Mouse (Mus musculus): ENCODE measurements around the gene Cdk15. TPM values are rescaled to one million over a fixed set of nuclear protein-coding genes. Genes with fewer than 3 reads are reported as not detected.
A peak's percentile ranks its signal among the peaks of the same experiment; 100 is the strongest.

The Cdk15 gene
- total RNA-seq, 2 experiments from 2014 or later, result 0.65 to 1.0 TPM

DNA sequence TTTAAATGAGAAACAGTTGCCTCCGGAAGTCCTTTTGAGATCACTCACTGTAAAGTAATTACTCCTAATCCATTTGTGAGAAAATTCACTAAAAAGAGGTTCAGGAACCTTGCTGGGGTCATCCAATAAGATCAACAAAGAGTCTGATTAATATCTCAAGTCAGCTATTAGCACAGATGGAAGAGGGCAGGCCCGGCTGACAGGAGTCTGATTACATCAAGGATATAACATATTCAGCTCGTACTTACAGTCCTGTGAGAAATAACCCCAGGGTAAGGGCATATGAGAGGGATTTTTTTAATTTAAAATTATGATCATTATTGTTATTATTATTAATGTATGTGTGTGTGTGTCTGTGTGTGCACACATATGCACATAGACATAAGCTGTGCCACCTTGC, 15.5 kb downstream of the Cdk15 start:
- no peak for DNase-seq (ENCODE audit: low spot score in 2 of 2)

DNA sequence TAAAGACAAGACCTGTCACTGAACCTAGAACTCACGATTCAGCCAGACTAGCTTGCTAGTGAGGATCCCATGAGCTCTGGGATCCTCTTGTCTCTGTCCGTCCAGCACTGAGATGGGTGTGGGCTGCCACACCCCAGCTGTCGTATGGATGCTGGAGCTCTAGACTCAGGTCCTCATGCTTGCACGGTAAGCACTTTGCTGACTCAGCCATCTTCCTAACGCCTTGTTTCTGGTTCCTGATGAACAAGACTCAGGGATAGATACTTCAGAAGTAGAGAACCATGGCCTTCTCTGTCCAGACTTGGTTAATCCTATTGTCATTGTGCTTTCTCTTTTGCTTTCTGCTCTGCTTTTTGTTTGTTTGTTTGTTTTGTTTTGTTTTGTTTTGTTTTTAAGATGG, 29.2 kb downstream of the Cdk15 start:
- no peak for DNase-seq (ENCODE audit: low spot score in 2 of 2)

DNA sequence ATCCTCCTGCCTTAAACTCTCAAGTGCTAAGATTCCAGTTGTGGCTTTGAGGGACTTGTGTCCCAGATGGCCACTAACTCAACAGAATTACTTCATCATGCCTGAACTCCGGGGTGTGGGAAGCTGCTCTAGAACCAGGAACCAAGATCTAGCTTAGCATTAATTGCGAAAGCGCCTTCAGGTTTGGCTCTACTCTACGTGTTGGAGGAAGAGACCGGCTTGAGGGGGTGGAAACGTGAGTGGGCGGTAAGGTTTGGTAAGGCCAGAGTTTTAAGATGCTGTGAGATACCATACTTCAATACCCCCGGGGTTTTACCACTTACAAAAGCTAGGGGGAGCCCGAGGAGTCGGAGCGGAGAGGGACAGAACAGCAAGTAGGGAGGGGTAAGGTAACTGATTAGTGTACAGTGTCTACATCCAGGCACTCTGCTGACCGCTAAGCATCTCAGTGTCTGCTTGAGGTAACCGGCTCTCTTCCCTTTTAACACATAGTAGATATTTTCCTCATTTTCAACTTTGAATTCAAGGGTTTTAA, 29.7 kb downstream of the Cdk15 start:
- no peak for DNase-seq (ENCODE audit: low spot score in 2 of 2)

DNA sequence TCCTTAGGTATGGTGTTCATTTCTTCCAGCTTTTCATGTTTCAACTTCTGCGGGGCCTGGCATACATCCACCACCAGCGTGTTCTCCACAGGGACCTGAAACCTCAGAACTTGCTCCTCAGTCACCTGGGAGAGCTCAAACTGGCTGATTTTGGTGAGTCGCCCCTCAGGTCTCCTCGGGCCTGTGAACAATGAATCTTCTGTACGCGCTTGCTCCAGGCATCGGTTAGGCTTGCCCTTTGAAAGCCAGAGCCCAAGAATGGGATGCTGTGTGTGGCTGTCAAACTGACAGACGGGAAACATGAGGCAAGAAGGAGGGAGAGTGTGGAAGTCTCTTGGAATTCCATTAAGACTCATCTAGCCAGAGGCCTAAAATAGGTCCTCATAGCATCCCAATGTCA, 31.0 kb downstream of the Cdk15 start:
- DNase-seq (ENCODE audit: low spot score in 2 of 2), result no peak

DNA sequence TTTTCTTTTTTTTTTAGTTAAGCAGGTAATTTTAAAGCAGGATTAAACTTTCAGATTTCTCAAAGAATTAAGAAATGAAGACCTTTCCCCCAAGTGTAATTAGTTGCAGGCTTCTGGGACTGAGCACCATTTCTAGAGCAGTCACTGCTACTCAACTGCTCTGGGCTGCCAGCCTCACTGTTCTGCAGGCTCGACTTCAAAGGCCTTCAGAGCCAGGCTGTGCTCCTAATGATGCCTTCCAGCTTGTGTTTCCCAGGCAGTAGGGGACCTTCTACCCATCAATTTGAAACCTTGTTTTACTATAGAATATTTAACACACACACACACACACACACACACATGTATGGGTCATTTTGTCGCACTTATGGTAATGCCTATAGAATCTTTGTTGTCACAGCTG, 34.9 kb downstream of the Cdk15 start:
- DNase-seq (ENCODE audit: low spot score in 2 of 2), result no peak

DNA sequence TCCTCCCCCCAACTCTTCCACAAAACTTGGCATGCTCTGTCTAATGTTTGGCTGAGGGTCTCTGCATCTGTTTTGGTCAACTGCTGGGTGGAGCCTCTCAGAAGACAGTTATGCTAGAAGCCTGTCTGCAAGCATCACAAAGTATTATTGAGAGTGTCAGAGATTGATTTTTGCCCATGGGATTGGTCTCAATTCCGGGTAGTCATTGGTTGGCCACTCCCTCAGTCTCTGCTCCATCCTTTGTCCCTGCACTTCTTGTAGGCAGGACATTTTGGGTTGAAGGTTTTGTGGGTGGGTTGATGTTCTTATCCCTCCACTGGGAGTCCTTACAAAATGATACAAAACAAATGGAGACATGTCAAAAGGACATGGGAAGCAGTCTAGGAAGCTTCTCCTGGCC, 39.1 kb downstream of the Cdk15 start:
- DNase-seq (ENCODE audit: low spot score in 2 of 2), result no peak

DNA sequence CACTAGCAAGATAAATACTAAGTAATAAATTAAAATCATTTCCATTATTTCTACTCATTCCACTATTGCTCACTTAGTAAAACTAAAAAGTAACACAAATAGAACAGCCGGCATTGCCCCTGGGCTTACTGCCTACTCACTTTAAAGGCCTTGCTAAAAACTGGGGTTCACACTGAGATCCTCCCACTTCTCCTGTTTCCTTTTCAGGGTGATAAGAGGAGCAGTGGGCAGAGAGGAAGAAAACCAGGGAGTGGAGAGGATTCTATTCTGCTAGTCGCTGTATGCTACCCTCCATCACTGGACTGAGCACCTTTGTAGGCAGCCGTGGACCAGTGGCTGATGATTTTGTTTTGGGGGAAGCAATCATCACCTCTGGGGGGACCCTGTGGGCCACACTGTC, 40.5 kb downstream of the Cdk15 start:
- no peak for DNase-seq (ENCODE audit: low spot score in 2 of 2)

DNA sequence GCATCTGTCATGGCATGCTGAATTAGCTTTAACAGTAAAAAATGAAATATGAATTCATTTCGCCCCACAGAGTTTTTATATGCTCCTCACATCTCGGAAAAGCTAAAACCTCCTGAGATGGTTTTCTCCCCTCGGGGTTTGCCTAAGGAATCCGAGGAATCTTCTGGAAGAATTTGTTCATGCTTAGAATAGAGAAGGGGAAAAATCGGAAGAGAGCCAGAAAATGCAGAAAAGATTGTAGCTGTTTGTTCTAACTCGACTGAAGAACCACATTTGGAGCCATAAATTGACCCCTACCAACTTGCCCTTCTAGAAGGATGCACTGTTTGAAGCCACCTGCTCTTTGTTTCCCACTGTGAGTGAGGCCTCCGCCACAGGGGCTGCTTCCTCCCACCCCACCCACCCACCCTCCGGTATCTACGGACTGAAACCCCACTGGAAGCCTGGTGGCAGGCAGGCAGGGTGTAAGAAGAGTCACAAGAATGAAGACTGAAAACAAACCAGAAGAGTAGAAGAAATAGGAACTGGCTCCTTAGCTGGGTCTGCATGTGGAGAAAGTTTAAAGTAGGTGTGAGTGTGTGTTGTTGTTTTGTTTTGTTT, 41.9 kb downstream of the Cdk15 start:
- DNase-seq (ENCODE audit: low spot score in 2 of 2), result no peak

DNA sequence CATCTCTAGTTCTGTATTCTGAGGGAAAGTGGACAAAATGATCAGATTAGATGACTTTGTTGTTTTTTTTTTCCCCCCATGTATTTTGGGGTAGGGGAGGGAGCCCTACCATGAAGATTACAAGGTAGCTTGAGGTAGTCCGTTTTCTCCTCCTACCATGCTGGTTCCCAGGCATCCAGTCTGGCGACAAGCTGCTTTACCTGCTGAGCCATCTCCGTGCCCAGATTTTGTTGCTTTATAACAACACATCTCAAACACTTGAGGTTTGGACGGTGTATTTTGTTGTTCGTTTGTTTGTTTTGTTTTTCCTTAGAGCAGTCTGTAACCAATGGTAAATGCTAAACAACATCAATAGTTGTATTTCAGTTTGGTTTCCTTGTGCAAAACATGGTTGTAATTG, 50.6 kb downstream of the Cdk15 start:
- DNase-seq (ENCODE audit: low spot score in 2 of 2), result no peak

DNA sequence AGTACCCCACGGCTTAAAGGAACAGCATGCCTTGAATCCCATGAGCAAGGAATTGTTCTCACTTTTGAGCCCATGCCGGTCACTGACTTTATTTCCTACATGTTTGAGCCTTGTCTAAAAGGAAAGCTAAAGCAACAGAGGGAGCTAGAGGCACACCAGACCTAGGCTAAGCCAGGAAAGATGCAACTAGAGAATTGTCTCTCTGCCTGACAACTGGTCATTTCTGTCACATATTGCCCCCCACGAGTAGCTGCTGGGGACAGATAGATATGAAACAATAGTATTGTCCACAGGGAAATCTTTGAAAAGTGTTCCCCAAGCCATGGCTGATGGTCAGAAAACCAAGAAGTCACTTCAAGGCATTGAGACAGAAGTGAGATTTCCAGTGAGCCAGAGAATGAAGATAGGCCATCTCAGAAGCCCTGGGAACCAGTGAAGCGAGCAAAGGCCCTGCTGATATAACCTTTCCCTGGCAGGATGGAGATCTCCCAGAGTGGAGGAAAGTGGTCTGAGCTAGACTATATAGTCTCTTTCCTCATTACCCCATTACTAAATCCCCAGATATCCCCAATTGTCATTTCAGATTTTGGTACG, 54.7 kb downstream of the Cdk15 start:
- no peak for DNase-seq (ENCODE audit: low spot score in 2 of 2)

DNA sequence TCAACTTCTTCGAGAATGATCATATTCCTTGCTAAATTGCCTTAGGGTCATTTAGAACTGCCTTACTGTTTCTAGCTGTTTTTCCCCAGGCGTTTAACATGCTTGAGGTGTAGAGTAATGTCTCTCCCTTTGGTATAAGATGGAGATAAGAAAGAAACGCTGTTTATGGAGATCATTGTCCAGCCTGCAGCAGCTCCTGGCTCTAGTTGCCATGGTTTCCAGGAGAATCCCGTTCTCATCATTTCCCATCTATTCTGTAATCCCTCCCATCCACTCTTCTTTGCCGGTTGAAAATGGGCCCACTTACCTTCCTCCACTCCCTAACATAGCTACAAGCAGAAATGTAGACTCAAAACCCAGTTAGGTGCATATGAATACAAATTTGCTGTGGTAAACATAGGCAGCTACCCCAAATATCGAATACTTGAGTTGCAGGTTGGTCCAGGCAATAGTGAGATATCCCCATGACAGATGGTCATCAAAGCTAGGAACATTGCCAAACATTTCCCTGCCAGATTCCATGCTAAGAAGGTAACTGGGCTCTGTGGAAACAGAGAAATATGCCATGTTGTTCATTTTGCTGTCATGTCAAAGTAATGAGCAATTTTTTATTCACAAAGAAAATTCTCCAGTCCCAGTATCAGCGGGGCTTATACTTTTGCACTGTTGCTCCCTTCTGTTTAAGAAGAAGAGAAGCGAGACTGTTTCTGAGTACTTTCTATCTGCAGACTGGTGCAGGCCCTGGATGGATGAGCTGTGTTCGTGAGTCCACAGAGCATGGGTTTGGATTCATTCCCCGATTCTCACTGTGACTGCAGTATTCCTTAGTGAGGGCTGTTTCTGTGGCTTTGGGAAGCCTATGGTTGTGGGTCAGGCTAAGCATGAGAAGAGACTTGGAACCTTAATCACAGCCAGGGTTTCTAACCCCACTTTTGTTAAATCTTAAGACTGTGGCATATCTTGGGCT, 55.8 kb downstream of the Cdk15 start:
- DNase-seq (ENCODE audit: low spot score in 2 of 2), result no peak

DNA sequence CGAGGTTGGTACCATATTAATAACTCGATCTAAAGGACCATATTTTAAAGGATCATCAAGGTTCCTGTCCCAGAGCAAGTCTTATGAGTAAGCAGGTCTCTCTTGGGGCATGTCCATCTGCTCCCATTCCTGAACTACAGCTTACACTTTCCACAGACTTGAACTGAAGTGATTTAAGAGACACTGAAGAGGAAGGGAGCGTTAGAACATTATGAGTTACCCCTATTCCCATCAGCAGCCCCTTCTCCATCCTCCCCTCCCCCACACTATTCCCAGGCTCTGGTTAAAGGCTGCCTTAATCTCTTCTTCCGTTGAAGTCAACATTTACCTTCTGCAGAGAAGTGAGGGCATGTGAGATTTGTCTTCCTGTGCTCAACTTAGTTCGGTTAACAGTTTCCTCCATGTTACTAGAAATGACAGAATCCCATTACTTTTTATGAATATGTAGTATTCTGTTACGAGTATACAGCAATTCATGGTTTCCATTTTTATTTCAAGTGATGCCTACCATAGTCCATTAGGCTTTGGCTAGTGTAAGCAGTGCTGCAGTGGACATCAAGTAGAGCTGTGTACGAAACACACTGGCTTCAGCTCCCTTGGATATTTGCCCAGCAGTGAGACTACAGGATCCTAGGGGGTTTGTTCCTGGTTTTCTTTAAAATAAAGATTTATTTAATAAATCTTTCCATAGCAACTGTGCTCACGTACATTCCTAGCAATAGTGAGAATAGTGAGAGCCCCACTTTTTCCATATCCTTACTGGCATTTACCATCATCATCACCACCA, 56.6 kb downstream of the Cdk15 start:
- DNase-seq (ENCODE audit: low spot score in 2 of 2), result no peak

DNA sequence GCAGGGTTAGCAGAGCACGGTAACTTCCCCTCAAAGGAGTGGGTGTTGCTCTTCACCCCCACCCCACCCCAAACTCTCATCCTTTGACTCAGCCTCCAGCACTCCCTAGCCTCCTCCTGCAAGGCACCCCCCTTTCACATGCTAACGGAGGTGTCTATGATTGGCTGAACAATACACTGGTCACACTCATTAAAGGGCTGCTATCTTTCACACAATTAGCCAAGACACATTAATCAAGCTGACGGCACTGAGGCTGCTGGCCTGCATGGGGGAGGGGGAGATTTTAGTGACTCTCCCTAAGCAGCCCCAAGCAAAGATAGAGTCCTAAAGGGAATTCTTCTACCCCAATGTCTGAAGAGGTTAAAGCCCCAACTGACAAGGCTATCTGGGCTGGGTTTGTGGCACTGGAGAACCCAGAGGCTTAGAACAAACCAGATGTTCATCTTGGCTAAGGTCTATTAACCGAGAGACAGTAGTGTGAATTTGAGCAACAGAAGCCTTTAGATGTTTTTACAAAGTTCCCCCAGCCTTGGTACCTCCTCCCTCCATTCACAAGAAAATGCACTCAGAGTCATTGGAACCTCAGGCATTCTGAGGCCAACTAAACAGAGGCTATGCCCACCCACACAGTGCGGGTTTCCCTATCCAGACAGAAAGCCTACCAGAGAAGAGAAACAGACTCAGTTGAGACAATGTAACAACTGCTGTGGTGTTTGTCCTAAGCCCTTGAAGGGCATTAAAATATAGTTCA, 58.5 kb downstream of the Cdk15 start:
- DNase-seq (ENCODE audit: low spot score in 2 of 2), result no peak

DNA sequence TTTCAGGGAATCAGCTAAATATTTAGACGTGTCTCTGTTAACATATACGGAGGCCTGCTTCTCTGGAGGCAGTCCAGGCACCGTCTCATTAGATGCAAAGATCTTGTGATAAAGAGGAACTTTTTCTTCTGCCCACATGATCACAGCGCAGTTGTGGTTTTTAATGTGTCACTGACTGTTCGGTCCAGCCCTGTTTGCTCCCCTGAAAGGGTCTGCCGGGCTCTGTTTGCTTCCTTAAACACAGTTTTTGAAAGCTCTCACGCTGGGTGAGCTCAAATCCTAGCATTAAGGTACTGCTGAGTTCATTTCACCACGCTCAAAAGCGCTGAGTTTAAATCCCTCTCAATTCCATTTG, 59.3 kb downstream of the Cdk15 start:
- no peak for DNase-seq (ENCODE audit: low spot score in 2 of 2)

DNA sequence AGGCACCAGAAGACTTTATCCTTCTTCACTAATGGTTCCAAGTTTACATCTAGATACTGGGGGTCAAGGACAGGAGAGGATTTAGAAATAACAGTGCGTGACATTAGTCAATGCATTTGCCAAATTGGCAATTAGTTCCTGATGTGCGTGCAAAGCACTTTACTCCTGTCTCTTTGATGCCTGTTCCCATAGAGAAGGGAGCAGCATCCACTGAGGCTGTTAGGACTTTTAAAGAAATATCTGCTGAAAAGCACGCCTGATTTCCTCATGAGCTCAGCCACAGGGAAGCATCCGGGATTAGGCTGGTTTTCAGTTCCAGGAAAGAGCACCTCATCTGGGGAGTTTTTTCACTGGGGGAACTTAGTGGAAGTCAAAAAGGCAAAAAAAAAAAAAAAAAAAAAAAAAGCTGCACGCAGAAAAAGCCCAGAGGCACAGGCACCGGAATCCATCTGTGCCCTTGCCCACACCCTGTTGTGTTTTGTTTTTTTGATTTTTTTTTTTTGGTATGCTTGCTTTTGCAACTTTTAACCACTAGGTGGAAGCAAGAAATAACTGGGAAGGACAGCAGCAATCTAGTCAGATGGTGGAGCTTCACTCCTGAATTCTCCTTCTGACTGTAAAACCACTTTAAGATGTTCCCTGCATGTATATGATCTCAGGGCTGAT, 59.8 kb downstream of the Cdk15 start:
- DNase-seq (ENCODE audit: low spot score in 2 of 2), result peak in 1 of 2 experiments; percentile 76

DNA sequence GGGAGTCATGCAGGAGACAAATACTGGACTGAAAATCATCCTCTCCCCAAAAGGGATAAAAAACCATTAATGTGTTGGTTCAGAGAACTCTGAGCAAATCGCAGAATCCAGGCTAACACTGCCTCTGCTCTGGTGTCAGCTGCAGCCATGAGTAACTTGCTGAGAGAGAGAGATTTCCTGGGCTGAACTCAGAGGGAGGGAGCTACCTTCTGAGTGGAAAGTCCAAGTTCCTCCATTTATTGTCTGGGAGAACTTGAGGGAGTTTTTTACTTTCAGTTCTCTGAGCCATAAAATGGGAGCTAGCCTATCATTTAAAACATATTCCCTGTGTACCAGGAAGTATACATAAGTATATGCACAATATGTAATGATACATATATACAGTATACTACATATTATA, 60.7 kb downstream of the Cdk15 start:
- no peak for DNase-seq (ENCODE audit: low spot score in 2 of 2)

DNA sequence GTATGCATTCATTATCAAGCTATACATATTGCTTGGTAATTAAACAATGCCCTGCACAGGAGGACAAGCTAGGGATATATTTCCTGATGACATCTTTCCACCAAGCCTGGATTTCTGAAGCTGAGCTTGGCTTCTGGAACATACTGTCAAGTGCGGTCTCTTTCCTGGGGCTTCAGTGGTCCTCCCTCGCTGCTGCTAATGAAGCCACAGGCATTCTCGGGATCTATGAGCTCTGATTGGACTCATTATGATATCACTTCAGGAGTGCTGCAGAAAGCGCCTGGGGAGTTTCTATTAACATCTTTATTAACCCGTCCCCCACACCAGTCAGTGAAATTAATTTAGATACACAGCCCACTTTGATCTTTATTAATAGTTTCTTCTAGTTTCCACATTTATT, 62.2 kb downstream of the Cdk15 start:
- no peak for DNase-seq (ENCODE audit: low spot score in 2 of 2)

DNA sequence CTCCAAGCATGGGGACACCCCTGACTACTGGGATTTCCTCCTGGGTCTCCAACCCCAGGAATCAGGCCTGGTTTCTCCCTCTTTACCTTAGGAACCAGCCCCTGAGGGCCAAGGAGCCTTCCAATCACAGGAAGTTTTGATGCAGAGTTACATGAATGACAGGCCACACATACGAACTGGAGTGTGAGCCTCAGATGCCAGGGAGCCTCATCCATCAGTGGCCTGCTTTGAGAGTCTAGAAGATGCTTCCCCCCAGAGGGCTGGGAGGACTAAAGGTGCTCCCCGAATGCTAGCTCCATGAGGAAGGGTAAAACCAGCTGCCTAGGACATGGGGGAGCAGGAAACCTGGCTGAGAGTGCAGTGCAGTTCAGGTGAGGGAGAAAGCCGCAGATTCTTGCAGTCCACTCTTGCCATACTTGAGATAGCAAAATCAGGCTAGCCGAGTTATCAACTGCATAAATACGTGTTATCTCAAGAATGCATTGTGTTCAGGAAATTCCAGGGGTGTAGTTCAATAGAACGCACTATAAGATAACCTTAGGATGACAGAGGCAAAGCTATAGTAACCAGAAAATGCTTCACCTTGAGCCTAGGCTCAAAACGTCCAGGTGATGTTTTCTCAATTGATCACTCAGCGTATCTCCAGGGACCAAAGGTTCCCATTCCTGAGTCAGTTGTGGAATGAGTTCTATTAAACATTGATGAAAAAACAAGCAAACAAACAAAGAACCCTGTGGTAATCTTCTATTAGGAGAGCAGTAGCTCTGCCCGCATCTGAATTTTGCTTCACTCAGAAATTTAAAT, 64.6 kb downstream of the Cdk15 start:
- no peak for DNase-seq (ENCODE audit: low spot score in 2 of 2)
